Mouse (Mus musculus): ENCODE measurements around the gene Pdgfra. TPM values are rescaled to one million over a fixed set of nuclear protein-coding genes. Genes with fewer than 3 reads are reported as not detected.

Gene Pdgfra
- 20.8 and 22.1 TPM in 2 replicates for polyA plus RNA-seq (2015; fragmentation: Nextera tagmentation; extraction: Ambion mirVana)

- peaks cover 24% of the 10 kb centered on the region for H3K27me3 ChIP-seq (replicated peaks; ENCODE audit: control insufficient read depth, insufficient read depth, low read length)
- peak within 1 kb of the TSS; percentile 34 for H3K4me2 ChIP-seq (ENCODE audit: low read length)
- H3K4me1 ChIP-seq (ENCODE audit: control insufficient read depth, insufficient read depth, low read depth, low read length), result peaks cover 31% of the 10 kb centered on the region
- WGBS, result 1% methylated on average over 10 of the region's 10 CpGs
- H3K9ac ChIP-seq (ENCODE audit: low read depth, low read length), result peak within 1 kb of the TSS; percentile 52
- H3K36me3 ChIP-seq (ENCODE audit: control insufficient read depth, insufficient read depth, low read length), result no peaks in the 10 kb centered on the region
- no peak for ATAC-seq
- peak within 1 kb of the TSS; percentile 34 for H3K4me3 ChIP-seq (ENCODE audit: low read length)
- 0 out of 2 replicates have a peak within 1 kb of the TSS, but pooled peaks have one; percentile 13 for H3K27ac ChIP-seq (ENCODE audit: low read depth, low read length)
- no peaks in the 10 kb centered on the region for H3K9me3 ChIP-seq (ENCODE audit: control insufficient read depth, low read length)
Observed at GRCm38 (mm10) chr5:75152021-75152425, at the start of gene Pdgfra. TSS of gene Pdgfra (plus strand) at chr5:75152292.

GRCm38 (mm10) chr5:75106511-75106910 is 45.6 kb upstream of the Pdgfra start:
- no peaks in the 10 kb centered on the region; the same call in 1 of the 2 replicates for H3K27me3 ChIP-seq (replicated peaks; ENCODE audit: control insufficient read depth, insufficient read depth, low read length)
- ATAC-seq, result no peak

GRCm38 (mm10) chr5:75109368-75109767 is 42.7 kb upstream of the Pdgfra start:
- no peak overlapping the region for H3K4me3 ChIP-seq (ENCODE audit: low read length)
- H3K4me1 ChIP-seq (ENCODE audit: control insufficient read depth, insufficient read depth, low read depth, low read length), result no peaks in the 10 kb centered on the region
- H3K36me3 ChIP-seq (ENCODE audit: control insufficient read depth, insufficient read depth, low read length), result no peaks in the 10 kb centered on the region
- no peak for ATAC-seq
- H3K9me3 ChIP-seq (ENCODE audit: control insufficient read depth, low read length), result peaks cover 7% of the 10 kb centered on the region; the same call in 1 of the 2 replicates
- no peak overlapping the region for H3K27ac ChIP-seq (ENCODE audit: low read depth, low read length)
- 72% methylated on average over 5 of the region's 5 CpGs for WGBS
- no peak overlapping the region for H3K4me2 ChIP-seq (ENCODE audit: low read length)
- H3K27me3 ChIP-seq (replicated peaks; ENCODE audit: control insufficient read depth, insufficient read depth, low read length), result no peaks in the 10 kb centered on the region
- no peak overlapping the region for H3K9ac ChIP-seq (ENCODE audit: low read depth, low read length)

More at GRCm38 (mm10) chr5:75106511-75106910, 45.6 kb upstream of the Pdgfra start:
- no peaks in the 10 kb centered on the region for H3K4me1 ChIP-seq (ENCODE audit: control insufficient read depth, insufficient read depth, low read depth, low read length)
- no peak overlapping the region for H3K27ac ChIP-seq (ENCODE audit: low read depth, low read length)
- H3K9me3 ChIP-seq (ENCODE audit: control insufficient read depth, low read length), result peaks cover 7% of the 10 kb centered on the region; the same call in 1 of the 2 replicates
- no peak overlapping the region for H3K9ac ChIP-seq (ENCODE audit: low read depth, low read length)
- WGBS, result 50% methylated on average over 3 of the region's 3 CpGs
- no peak overlapping the region for H3K4me3 ChIP-seq (ENCODE audit: low read length)
- H3K4me2 ChIP-seq (ENCODE audit: low read length), result no peak overlapping the region
- no peaks in the 10 kb centered on the region for H3K36me3 ChIP-seq (ENCODE audit: control insufficient read depth, insufficient read depth, low read length)

GRCm38 (mm10) chr5:75111781-75112180 is 40.3 kb upstream of the Pdgfra start:
- H3K27ac ChIP-seq (ENCODE audit: low read depth, low read length), result no peak overlapping the region
- 53% methylated on average over 5 of the region's 5 CpGs for WGBS
- H3K4me2 ChIP-seq (ENCODE audit: low read length), result no peak overlapping the region
- peaks cover 7% of the 10 kb centered on the region; the same call in 1 of the 2 replicates for H3K9me3 ChIP-seq (ENCODE audit: control insufficient read depth, low read length)
- H3K4me1 ChIP-seq (ENCODE audit: control insufficient read depth, insufficient read depth, low read depth, low read length), result no peaks in the 10 kb centered on the region
- H3K4me3 ChIP-seq (ENCODE audit: low read length), result no peak overlapping the region
- no peaks in the 10 kb centered on the region for H3K36me3 ChIP-seq (ENCODE audit: control insufficient read depth, insufficient read depth, low read length)
- no peak overlapping the region for H3K9ac ChIP-seq (ENCODE audit: low read depth, low read length)
- no peak for ATAC-seq
- H3K27me3 ChIP-seq (replicated peaks; ENCODE audit: control insufficient read depth, insufficient read depth, low read length), result no peaks in the 10 kb centered on the region

GRCm38 (mm10) chr5:75118840-75119239 is 33.3 kb upstream of the Pdgfra start:
- WGBS, result 74% methylated on average over 7 of the region's 7 CpGs
- no peaks in the 10 kb centered on the region for H3K9me3 ChIP-seq (ENCODE audit: control insufficient read depth, low read length)
- H3K27ac ChIP-seq (ENCODE audit: low read depth, low read length), result no peak overlapping the region
- no peaks in the 10 kb centered on the region for H3K36me3 ChIP-seq (ENCODE audit: control insufficient read depth, insufficient read depth, low read length)
- no peak overlapping the region for H3K9ac ChIP-seq (ENCODE audit: low read depth, low read length)
- no peak overlapping the region for H3K4me3 ChIP-seq (ENCODE audit: low read length)
- no peaks in the 10 kb centered on the region for H3K4me1 ChIP-seq (ENCODE audit: control insufficient read depth, insufficient read depth, low read depth, low read length)
- no peaks in the 10 kb centered on the region for H3K27me3 ChIP-seq (replicated peaks; ENCODE audit: control insufficient read depth, insufficient read depth, low read length)
- no peak for ATAC-seq
- H3K4me2 ChIP-seq (ENCODE audit: low read length), result no peak overlapping the region

GRCm38 (mm10) chr5:75121646-75122045 is 30.4 kb upstream of the Pdgfra start:
- no peak overlapping the region for H3K4me3 ChIP-seq (ENCODE audit: low read length)
- H3K4me2 ChIP-seq (ENCODE audit: low read length), result no peak overlapping the region
- H3K9ac ChIP-seq (ENCODE audit: low read depth, low read length), result no peak overlapping the region
- 47% methylated on average over 5 of the region's 5 CpGs for WGBS
- no peaks in the 10 kb centered on the region for H3K4me1 ChIP-seq (ENCODE audit: control insufficient read depth, insufficient read depth, low read depth, low read length)
- no peaks in the 10 kb centered on the region for H3K27me3 ChIP-seq (replicated peaks; ENCODE audit: control insufficient read depth, insufficient read depth, low read length)
- no peak overlapping the region for H3K27ac ChIP-seq (ENCODE audit: low read depth, low read length)
- H3K9me3 ChIP-seq (ENCODE audit: control insufficient read depth, low read length), result no peaks in the 10 kb centered on the region
- no peaks in the 10 kb centered on the region for H3K36me3 ChIP-seq (ENCODE audit: control insufficient read depth, insufficient read depth, low read length)
- no peak for ATAC-seq

- no peaks in the 10 kb centered on the region for H3K27me3 ChIP-seq (replicated peaks; ENCODE audit: control insufficient read depth, insufficient read depth, low read length)
- WGBS, result 89% methylated on average over 7 of the region's 7 CpGs
- no peak overlapping the region for H3K4me2 ChIP-seq (ENCODE audit: low read length)
- H3K27ac ChIP-seq (ENCODE audit: low read depth, low read length), result no peak overlapping the region
- H3K9ac ChIP-seq (ENCODE audit: low read depth, low read length), result no peak overlapping the region
- no peaks in the 10 kb centered on the region for H3K4me1 ChIP-seq (ENCODE audit: control insufficient read depth, insufficient read depth, low read depth, low read length)
- ATAC-seq, result no peak
- H3K36me3 ChIP-seq (ENCODE audit: control insufficient read depth, insufficient read depth, low read length), result no peaks in the 10 kb centered on the region
- no peak overlapping the region for H3K4me3 ChIP-seq (ENCODE audit: low read length)
- no peaks in the 10 kb centered on the region for H3K9me3 ChIP-seq (ENCODE audit: control insufficient read depth, low read length)
Observed at GRCm38 (mm10) chr5:75134681-75135080, 17.4 kb upstream of the Pdgfra start.

GRCm38 (mm10) chr5:75143092-75143491 is 9.0 kb upstream of the Pdgfra start:
- Histone ChIP-seq H3K4me3 (ENCODE audit: low read length) (peak overlapping the region; percentile 33), H3K27me3 (replicated peaks; ENCODE audit: control insufficient read depth, insufficient read depth, low read length) (peaks cover 27% of the 10 kb centered on the region), H3K4me2 (ENCODE audit: low read length) (peak overlapping the region; percentile 65), H3K9ac (ENCODE audit: low read depth, low read length) (peak overlapping the region; percentile 44), H3K27ac (ENCODE audit: low read depth, low read length) (no peak overlapping the region), H3K4me1 (ENCODE audit: control insufficient read depth, insufficient read depth, low read depth, low read length) (peaks cover 4% of the 10 kb centered on the region), H3K36me3 (ENCODE audit: control insufficient read depth, insufficient read depth, low read length) (no peaks in the 10 kb centered on the region), H3K9me3 (ENCODE audit: control insufficient read depth, low read length) (no peaks in the 10 kb centered on the region)
- ATAC-seq, result peak; percentile 67
- WGBS, result 2% methylated on average over 14 of the region's 14 CpGs

- Histone ChIP-seq H3K36me3 (ENCODE audit: control insufficient read depth, insufficient read depth, low read length) (no peaks in the 10 kb centered on the region), H3K4me2 (ENCODE audit: low read length) (no peak overlapping the region), H3K4me3 (ENCODE audit: low read length) (no peak overlapping the region), H3K27ac (ENCODE audit: low read depth, low read length) (no peak overlapping the region), H3K4me1 (ENCODE audit: control insufficient read depth, insufficient read depth, low read depth, low read length) (peaks cover 8% of the 10 kb centered on the region), H3K9ac (ENCODE audit: low read depth, low read length) (no peak overlapping the region), H3K27me3 (replicated peaks; ENCODE audit: control insufficient read depth, insufficient read depth, low read length) (peaks cover 32% of the 10 kb centered on the region), H3K9me3 (ENCODE audit: control insufficient read depth, low read length) (no peaks in the 10 kb centered on the region)
- WGBS, result 49% methylated on average over 7 of the region's 7 CpGs
- no peak for ATAC-seq
Observed at GRCm38 (mm10) chr5:75143767-75144166, 8.3 kb upstream of the Pdgfra start.
